8 mouse cellular contexts compared by ENCODE assay signal in the genomic region with DNA sequence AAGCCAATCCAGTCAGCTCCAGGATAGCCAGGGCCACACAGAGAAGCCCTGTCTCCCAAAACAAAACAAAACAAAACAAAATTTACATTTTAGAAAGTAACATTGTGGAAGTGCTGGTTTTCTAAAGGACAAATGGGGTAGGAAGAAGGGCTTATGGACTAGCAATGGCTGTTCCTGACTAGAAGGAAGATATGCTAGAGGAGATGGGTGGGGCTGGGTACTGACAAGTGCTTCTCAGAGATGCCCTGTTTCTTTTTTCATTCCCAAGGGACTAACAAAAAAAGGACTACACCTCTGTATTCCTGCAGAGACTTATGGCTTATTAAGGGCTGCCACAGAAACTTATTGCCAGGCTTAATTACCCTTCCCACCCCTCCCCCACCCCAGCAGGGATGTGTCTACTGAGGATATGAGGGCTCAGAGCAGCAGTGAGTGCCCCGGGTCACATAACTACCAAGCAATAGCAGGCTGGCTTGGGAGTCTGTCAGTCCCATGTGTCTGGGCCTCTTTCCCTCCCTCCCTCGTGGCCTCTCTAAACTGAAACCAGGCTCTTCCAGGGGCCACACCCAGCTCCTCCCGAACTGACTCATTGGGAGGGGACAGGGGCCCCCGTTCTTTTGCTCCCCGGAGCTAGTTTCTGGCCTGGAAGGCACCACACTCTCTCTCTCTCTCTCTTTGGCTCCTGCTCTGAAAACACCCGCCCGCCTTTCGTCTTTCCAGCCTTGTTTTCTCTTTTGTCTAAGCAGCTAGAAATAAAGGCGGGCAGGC. TPM values are rescaled to one million over a fixed set of nuclear protein-coding genes. Genes with fewer than 3 reads are reported as not detected.
DNase-seq lines count a peak whose midpoint lies in the region; ATAC-seq and TF ChIP-seq lines count a peak whose summit lies in the region.

No protein-coding gene starts in this region.

- no peaks in the 10 kb centered on the region for H3K27me3 ChIP-seq in hindbrain, embryonic 13.5 days
- H3K27me3 ChIP-seq in cerebellum, adult 2 months (ENCODE audit: control insufficient read depth, insufficient read depth, low read length) = no peaks in the 10 kb centered on the region

- no peak for TF ChIP-seq POLR2A in cerebellum, adult 2 months (IDR thresholded peaks at IDR 0.05; ENCODE audit: borderline replicate concordance, insufficient read depth, low read length)

- 2% methylated on average over 9 of the region's 9 CpGs for WGBS in hindbrain, embryonic 13.5 days
- WGBS in cerebellum, adult 2 months = 32% methylated on average over 9 of the region's 9 CpGs

- peak; percentile 71; the same call in 1 of the 2 replicates for ATAC-seq in hindbrain, embryonic 13.5 days (ENCODE audit: low FRiP score)

- no peaks in the 10 kb centered on the region for H3K9me3 ChIP-seq in hindbrain, embryonic 13.5 days

- H3K27ac ChIP-seq in hindbrain, embryonic 13.5 days = no peak overlapping the region
- no peak overlapping the region for H3K27ac ChIP-seq in cerebellum, adult 2 months (ENCODE audit: insufficient read depth, low read length)

- no peak for TF ChIP-seq CTCF in cerebellum, adult 2 months (IDR thresholded peaks at IDR 0.05; ENCODE audit: borderline replicate concordance, insufficient read depth, low read depth, low read length)

- no peaks in the 10 kb centered on the region for H3K36me3 ChIP-seq in hindbrain, embryonic 13.5 days

- peak overlapping the region; percentile 43; the same call in 1 of the 2 replicates for H3K9ac ChIP-seq in hindbrain, embryonic 13.5 days

- peaks cover 13% of the 10 kb centered on the region for H3K4me1 ChIP-seq in hindbrain, embryonic 13.5 days (replicated peaks)
- no peaks in the 10 kb centered on the region for H3K4me1 ChIP-seq in cerebellum, adult 2 months (ENCODE audit: control insufficient read depth, insufficient read depth, low read length)

- DNase-seq in 3T3-L1 (ENCODE audit: low read depth, low spot score) (peak; percentile 84), adipocyte (ENCODE audit: low spot score) (peak; percentile 58)
- peak; percentile 69 for DNase-seq in gastrocnemius, adult 18-20 months (ENCODE audit: low spot score)
- DNase-seq in lung, postnatal 4 days = peak; percentile 18 to 57
- DNase-seq in cerebellum, adult 2 months = no peak
- no peak for DNase-seq in layer of hippocampus, adult 9-10 months (ENCODE audit: low spot score)
- DNase-seq in frontal cortex, postnatal 36 days (ENCODE audit: low spot score in 2 of 2) = no peak

- H3K4me2 ChIP-seq in hindbrain, embryonic 13.5 days = peak overlapping the region; percentile 26; the same call in 1 of the 2 replicates

- H3K4me3 ChIP-seq in hindbrain, embryonic 13.5 days = no peak overlapping the region
- no peak overlapping the region for H3K4me3 ChIP-seq in cerebellum, adult 2 months (replicated peaks; ENCODE audit: insufficient read depth, low read depth, low read length)

RNA-seq across cellular contexts. Expression of a gene that starts 10.0 kb away (rescaled TPM):
- 1 to 10 TPM; 3.7 to 4.2 TPM for total RNA-seq in gastrocnemius, adult 18-20 months (2021)
- 1.7 and 2.1 TPM in 2 replicates for polyA plus RNA-seq in hindbrain, embryonic 13.5 days (2015; fragmentation: Nextera tagmentation; extraction: Ambion mirVana)
- 37.4 and 40.4 TPM in 2 replicates for polyA plus RNA-seq in cerebellum, adult 2 months (2012; rRNA removed)

Comparison
In these comparisons a context has a peak if more than half of its experiments do, and no peak if none do; other contexts are left out.
1. DNase-seq: peak in 3T3-L1 (single experiment), adipocyte (single experiment), gastrocnemius, adult 18-20 months (single experiment) and lung, postnatal 4 days (2 of 2); none in cerebellum, adult 2 months (0 of 2), layer of hippocampus, adult 9-10 months (single experiment) and frontal cortex, postnatal 36 days (0 of 2).
2. RNA of a gene that starts 10.0 kb away (polyA plus RNA-seq): 37.4 to 40.4 TPM in cerebellum, adult 2 months; 1.7 to 2.1 TPM in hindbrain, embryonic 13.5 days; every median in the first group is over 10 times any median in the second.